In genomic region chr16:96083179-96083646, GRCm38 (mm10) we compare ENCODE assay signal across 8 mouse cellular contexts. TPM values are rescaled to one million over a fixed set of nuclear protein-coding genes. Genes with fewer than 3 reads are reported as not detected.
DNase-seq lines count a peak whose midpoint lies in the region; ATAC-seq and TF ChIP-seq lines count a peak whose summit lies in the region.

No protein-coding gene starts in this region.

- H3K9ac ChIP-seq in embryonic facial prominence, embryonic 12.5 days = peak overlapping the region; percentile 94

- peaks cover 15% of the 10 kb centered on the region for H3K4me1 ChIP-seq in embryonic facial prominence, embryonic 12.5 days

- H3K4me2 ChIP-seq in embryonic facial prominence, embryonic 12.5 days (replicated peaks) = peak overlapping the region; percentile 68

- H3K4me3 ChIP-seq in left cerebral cortex, adult 2 months = peak overlapping the region; percentile 89
- peak overlapping the region; percentile 98 for H3K4me3 ChIP-seq in embryonic facial prominence, embryonic 12.5 days

- H3K9me3 ChIP-seq in embryonic facial prominence, embryonic 12.5 days = no peaks in the 10 kb centered on the region

- peaks cover 28% of the 10 kb centered on the region for H3K36me3 ChIP-seq in embryonic facial prominence, embryonic 12.5 days

- H3K27ac ChIP-seq in left cerebral cortex, adult 2 months = peak overlapping the region; percentile 96
- peak overlapping the region; percentile 97 for H3K27ac ChIP-seq in embryonic facial prominence, embryonic 12.5 days

- no peaks in the 10 kb centered on the region for H3K27me3 ChIP-seq in embryonic facial prominence, embryonic 12.5 days

- intact Hi-C loops in left cerebral cortex, adult 2 months (cut with DNase I) = loop anchor here (1.0 to 2.0 kb wide), 2 partner anchors 45 to 62 kb away; partner anchors contain the start of gene Wrb
- intact Hi-C loops in heart, postnatal 36 days (cut with DNase I) = loop anchor here (2.0 kb wide), 1 partner anchor 62 kb away; the partner anchor contains the start of gene Wrb

- TF ChIP-seq CTCF in left cerebral cortex, adult 2 months (IDR thresholded peaks at IDR 0.05) = no peak

- ATAC-seq in embryonic facial prominence, embryonic 12.5 days (ENCODE audit: insufficient number of reproducible peaks, insufficient read depth, low FRiP score, low TSS enrichment) = no peak
- 0 out of 2 replicates have a peak, but pooled peaks have one; percentile 1 for ATAC-seq in megakaryocyte-erythroid progenitor cell, adult 5-6 weeks (replicated peaks; ENCODE audit: low FRiP score, low TSS enrichment, poor library complexity, severe bottlenecking)

- DNase-seq in left cerebral cortex, adult 2 months (ENCODE audit: extremely low spot score in 1 of 2, low spot score in 2 of 2) = peak in 1 of 2 experiments; percentile 23
- DNase-seq in left cerebral cortex, adult 18-20 months (ENCODE audit: low spot score in 2 of 2) = no peak
- DNase-seq in heart, postnatal 36 days = peak; percentile 52 to 62
- peak; percentile 38 to 51 for DNase-seq in left cerebral cortex, adult 8-10 months (ENCODE audit: low spot score in 2 of 2)
- DNase-seq in urinary bladder, postnatal 14 days (ENCODE audit: low spot score) = peak; percentile 56
- no peak for DNase-seq in embryo, embryonic 9.5 days (ENCODE audit: extremely low spot score)

- 6% methylated on average over 20 of the region's 20 CpGs for WGBS in embryonic facial prominence, embryonic 12.5 days

RNA-seq across cellular contexts. Expression of gene Brwd1, which starts 0.9 kb away (rescaled TPM):
- 100 to 1,000 TPM; 164 to 167 TPM for total RNA-seq in left cerebral cortex, adult 2 months (2021)
- total RNA-seq in left cerebral cortex, adult 18-20 months (2021) = 100 to 1,000 TPM; 146 TPM
- polyA plus RNA-seq in embryonic facial prominence, embryonic 12.5 days (2016; fragmentation: Nextera tagmentation; extraction: Ambion mirVana) = 139 and 141 TPM in 2 replicates
- 10 to 100 TPM; 74.1 to 89.9 TPM for total RNA-seq in heart, postnatal 36 days (2021)
- 100 to 1,000 TPM; 140 to 158 (median 147) TPM for total RNA-seq in left cerebral cortex, adult 8-10 months (2022)
- total RNA-seq in megakaryocyte-erythroid progenitor cell, adult 5-6 weeks (2014; fragmentation: Nextera tagmentation) = 66.3 and 76.7 TPM in 2 replicates
- 56.5 and 66.8 TPM in 2 replicates for total RNA-seq in megakaryocyte-erythroid progenitor cell, adult 5-6 weeks (2017)

RNA-seq across cellular contexts. Expression of gene Hmgn1, which starts 44.3 kb away (rescaled TPM):
- total RNA-seq in left cerebral cortex, adult 2 months (2021) = 10 to 100 TPM; 49.5 to 61.2 TPM
- 10 to 100 TPM; 65.7 to 67.0 TPM for total RNA-seq in left cerebral cortex, adult 18-20 months (2021)
- polyA plus RNA-seq in embryonic facial prominence, embryonic 12.5 days (2016; fragmentation: Nextera tagmentation; extraction: Ambion mirVana) = 819 and 885 TPM in 2 replicates
- 10 to 100 TPM; 45.2 to 52.8 TPM for total RNA-seq in heart, postnatal 36 days (2021)
- 10 to 100 TPM; 58.6 to 76.0 (median 62.2) TPM for total RNA-seq in left cerebral cortex, adult 8-10 months (2022)
- total RNA-seq in megakaryocyte-erythroid progenitor cell, adult 5-6 weeks (2014; fragmentation: Nextera tagmentation) = 204 and 213 TPM in 2 replicates
- total RNA-seq in megakaryocyte-erythroid progenitor cell, adult 5-6 weeks (2017) = 395 and 654 TPM in 2 replicates

Comparison
In these comparisons a context has a peak if more than half of its experiments do, and no peak if none do; other contexts are left out.
1. DNase-seq: peak in heart, postnatal 36 days (2 of 2), left cerebral cortex, adult 8-10 months (2 of 2) and urinary bladder, postnatal 14 days (single experiment); none in left cerebral cortex, adult 18-20 months (0 of 2) and embryo, embryonic 9.5 days (single experiment).